Mouse (Mus musculus) B cell, adult 2 months (primary cell): ENCODE measurements around the gene Bcl2l15.
"Not testable (repeated sequence)": the region's sequence is repeated elsewhere in the genome, so short reads cannot be mapped to it uniquely, and the experiment has no call there.

ENCODE experiments used
- DNase-seq, 2 experiments: peaks; one replicate each; pipeline ENCODE4 v3.0.0; 2022

Gene Bcl2l15

DNA sequence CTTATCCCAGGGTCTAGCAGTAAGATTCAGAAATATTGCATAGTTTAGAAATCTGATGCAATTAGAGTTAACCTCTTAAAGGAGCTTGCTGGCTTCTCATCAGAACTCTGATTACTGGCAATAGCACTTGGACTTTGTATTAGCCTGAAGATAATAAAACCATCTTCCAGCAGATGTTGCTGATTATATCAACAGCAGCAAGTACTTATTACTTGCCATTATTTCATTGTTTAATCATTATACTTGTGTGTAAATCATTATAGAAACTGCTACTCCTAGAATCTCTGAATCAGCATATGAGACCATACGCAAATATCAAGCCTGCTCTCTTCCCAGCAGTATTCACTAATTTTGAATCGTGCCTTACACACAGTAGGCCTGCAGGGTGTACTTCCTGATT is 1.6 kb downstream of the Bcl2l15 start:
- no peak for DNase-seq

DNA sequence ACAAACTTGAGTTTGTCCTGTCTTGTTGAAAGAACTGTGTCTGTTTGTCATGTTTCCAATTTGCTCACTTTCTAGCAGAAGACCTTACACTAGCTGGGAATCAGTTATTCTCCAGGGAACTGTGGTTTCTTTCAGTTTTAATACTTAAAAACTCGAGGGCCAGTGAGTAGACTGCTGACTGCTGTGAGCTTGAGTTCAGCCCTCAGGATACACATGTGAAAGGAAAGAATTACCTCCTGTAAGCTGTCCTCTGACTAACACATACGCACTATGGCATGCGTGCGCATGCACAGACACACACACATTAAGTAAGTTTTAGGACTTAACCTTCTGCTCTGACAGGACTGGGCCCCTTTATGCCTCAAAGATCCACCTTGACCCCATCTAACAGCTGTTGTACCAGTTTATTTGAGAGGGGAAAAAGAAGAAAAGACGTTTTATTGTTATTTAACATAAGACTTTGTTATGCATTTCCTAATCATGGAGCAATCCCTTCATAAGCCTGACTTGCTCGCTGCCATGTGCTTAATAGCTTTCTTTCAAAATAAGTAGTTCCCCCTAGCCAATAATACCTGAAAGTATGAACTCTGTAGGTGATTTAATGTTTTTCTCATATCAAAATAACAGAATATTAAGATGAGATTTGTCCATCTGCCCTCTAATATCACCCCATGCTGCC is 3.0 kb downstream of the Bcl2l15 start:
- DNase-seq: no peak

DNA sequence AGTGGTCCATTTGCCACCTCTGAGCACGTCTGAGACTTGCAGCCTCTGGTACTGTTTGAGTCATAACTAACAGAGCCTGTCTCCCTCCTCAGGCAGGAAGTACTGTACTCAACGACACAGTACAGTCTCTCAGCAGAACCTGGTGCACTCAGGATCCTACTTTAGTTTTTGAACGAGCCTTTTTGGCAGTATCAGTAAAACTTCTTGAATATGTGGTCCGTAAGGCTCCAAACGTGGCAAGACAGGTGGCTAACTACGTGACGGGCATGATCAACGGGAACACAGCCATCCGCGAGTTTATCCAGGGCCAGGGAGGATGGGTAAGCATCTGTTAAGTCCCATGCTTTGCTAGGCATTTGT is 3.5 kb downstream of the Bcl2l15 start:
- no peak for DNase-seq

DNA sequence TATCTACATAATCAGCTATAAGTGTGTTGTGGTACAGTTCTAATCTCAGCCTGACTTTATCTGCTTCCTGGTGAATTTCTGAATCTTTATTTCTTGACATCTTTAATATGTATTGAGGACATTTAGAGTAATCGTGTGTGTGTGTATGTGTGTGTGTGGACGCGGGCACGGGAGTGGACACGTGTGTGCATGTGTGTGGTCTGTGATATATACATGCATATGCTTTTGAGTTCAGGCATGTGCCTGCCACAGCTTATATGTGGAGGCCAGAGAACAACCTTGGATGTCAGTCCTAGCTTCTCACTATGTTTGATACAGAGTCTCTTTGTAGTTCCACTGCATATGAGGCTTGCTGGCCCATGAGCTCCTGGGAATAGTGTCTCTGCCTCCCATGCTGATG is 4.1 kb downstream of the Bcl2l15 start:
- DNase-seq: no peak

DNA sequence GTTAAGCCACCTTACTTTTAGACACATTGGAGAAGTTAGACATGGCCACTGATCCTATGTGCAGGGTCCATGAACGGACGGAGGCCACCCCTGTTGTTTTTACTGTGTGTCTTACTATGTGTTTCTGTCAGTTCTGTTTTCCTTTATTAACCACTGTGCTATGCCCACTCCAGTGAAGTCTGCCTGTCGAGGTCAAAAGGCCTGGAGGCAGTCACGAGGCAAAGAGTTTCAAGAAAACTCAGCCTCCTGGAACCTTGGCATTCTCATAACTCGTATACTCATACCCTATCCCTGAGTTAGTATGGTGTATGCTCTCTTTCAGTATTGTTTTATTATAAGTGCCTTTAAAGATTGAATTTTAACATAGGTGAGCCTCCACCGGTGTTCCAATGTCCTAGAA is 7.3 kb downstream of the Bcl2l15 start:
- DNase-seq: no peak

DNA sequence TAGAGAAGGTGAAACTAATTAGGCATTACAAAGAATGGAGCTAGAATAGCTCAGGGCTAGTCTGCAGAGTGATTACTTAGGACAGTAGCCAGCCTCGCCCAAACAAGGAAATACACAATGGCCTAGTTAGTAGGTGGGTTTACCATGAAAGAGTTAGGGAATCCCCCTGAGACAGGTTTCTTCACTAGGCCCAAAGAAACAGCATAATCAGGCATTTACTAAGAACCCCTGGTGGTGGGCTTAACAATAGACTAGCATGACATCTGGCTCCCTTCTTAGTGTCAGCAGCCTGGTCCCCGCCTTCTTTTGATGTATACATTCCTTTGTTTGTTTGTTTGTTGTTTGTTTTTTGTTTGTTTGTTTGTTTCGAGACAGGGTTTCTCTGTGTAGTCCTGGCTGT is 7.8 kb downstream of the Bcl2l15 start:
- not testable (repeated sequence) for DNase-seq

DNA sequence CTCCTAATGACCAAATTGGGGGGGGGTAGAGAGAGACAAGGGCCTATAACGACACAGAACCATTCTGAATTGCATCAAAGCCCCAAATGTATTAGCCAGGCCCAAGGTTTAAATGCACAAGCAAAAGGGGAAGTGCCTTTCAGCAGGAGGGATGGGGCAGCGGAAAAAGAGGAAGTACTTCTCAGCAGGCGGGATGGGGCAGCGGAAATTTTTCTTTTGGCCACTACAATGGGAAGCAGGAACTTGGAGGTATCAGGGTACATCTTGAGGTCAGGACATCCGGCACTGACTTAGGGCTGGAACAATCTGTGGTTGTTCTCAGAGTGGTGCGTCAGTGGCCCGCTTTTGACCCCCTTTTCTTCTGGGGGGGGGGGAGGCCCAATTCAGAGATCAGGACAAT is 8.5 kb downstream of the Bcl2l15 start:
- peak; percentile 55 to 66 for DNase-seq

DNA sequence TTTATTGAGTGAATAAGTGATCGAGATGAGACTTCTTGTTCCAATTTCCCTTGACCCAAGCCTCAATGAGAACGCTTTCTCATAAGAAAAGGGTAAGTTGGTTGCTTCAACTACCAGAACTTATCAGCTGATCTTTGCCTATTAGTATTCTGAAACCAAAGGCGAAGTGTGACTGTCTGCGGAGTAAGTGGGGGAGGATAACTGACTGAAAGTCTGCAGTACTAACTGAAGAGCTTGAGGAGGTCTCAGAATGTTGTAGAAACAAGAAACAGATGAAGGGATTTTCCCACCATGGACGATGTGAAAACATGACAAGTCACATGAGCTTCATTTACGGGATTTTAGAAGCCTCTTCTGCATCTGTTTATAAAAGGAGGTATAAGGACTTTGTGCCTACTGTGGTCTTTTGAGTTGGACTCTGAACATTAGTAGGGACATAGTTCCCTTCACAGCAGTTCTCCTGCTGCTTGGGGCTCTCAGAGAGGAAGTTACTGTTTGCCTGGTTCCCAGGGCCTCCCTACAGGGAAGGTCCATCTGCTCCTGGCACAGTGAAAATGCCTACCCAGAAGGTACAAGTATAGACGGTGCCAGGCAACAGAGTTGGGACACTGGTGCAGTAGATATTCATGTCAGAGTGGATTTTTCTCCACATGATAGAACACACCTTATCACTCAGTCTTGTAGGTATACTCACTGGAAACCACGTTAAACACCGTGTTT is 18.4 kb downstream of the Bcl2l15 start:
- peak in 1 of 2 experiments; percentile 10 for DNase-seq

DNA sequence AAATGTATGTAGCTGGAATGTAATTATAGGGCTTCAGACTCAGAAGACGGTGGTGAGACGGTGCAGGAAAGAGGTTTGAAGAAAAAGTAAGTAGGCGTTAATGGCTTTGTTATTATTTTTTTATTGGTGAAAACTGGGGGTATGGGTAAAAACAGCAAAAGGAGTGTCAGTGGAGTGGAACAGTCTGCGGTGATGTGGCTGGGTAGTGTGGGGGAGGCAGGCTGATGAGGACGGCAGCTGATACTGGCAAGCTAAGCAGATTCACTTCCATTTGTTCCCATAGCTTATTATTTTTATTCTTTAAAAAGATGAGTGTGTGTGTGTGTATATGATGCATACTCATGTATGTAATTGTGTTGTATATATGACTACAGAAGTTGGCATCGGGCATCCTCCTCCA is 19.1 kb downstream of the Bcl2l15 start:
- DNase-seq: no peak

DNA sequence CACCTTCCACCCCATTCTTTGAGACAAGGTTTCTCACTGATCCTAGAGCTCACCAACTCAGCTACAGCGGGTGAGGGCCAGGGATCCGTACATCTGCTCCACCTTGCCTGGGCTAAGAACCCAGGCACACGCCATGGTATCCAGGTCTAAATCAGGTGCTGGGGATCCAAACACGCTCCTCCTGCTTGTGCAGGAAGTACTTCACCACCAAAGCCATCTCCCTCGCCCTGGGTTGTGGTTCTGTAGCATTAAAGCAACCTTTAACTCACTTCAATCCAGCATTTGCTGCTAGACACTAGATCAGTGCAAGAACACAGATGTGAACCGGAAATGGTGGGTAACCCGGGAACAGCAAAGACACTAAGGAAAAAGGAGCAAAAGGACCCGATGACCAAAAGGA is 19.5 kb downstream of the Bcl2l15 start:
- DNase-seq: no peak

DNA sequence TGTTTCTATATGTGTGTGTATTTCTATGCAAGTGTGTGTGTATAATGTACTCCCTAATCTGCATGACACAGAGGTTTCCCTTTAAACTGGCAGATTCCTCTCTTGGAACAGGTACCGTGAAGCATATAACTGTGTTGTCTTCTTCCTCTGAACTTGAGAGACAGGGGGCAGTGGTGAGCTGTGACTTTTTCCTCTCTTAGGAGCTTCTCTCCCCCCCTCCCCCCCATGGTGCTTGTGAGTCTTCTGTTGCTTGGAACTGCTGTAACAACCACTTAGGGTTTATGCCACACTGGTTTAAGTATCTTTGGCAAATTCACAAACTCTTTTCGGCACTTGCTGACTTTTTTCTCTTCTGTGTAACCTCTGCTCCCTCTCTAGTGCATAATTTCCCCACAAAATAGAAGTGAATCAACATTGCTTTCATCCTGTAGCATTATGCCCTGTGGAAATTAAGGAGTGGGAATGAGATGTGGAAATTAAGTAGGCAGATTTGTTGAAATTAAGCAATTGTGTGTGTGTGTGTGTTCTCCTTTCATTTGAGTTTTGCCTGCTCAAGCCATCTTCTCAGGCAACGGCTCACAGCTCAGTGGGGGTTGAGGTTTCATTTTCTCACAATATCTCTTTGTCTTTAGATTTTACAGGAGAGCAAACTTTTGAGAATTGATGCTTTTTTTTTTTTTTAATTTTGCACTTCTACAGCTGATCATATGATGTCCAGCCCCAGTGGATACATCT is 20.3 kb downstream of the Bcl2l15 start:
- peak; percentile 82 to 87 for DNase-seq

DNA sequence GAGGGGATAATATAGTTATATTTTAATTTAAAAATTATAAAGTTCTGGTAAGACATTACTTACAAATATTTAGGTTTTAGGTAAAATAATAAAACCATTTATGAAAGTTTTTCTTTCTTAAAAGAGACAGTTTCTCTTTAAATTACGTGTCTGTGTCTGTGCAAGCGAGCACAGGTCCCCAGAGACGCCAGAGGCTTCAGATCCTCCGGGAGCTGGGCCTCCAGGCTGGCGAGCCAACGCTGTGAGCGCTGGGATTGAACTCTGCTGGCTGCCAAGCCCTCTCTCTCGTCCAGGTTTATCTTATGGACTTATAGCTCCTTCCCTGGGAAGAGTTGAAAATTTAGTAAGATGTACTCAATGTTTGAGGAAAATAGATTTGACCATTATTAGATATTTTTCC is 21.4 kb downstream of the Bcl2l15 start:
- no peak for DNase-seq

DNA sequence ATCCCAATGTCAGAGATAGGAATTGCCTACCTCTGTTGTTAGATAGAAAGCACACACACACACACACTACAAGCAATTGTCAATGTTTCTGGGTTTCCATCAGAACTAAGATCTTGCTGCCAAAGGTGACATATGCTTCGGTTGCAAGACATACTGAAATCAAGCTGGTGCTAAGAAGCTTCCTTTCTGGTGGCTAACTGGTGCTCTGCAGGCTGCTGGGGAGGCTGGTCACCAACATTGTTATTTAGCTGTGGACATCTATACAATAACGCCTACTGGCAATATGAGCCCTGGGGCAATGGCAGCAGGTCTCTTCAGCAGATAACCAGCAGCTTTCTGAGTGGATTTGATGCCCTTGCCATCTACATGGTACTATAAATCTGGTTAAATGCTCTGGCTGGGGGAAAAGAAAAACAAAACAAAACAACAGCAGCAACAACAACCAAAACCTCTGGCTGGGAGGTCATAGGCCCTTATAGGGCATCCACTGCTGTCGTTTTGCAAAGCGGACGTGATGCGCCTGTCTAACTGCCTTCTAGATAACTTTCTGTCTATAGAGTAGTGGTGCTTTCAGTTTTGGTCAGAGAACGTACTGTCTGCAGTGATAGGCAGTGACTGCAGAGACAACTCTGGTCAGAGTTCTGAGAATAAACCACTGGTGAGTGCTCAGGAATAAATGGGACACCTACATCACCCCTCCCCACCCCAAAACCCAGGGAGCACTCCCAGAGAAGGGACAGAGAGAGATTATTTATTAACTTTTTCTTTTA is 24.8 kb downstream of the Bcl2l15 start:
- DNase-seq: peak in 1 of 2 experiments; percentile 30

DNA sequence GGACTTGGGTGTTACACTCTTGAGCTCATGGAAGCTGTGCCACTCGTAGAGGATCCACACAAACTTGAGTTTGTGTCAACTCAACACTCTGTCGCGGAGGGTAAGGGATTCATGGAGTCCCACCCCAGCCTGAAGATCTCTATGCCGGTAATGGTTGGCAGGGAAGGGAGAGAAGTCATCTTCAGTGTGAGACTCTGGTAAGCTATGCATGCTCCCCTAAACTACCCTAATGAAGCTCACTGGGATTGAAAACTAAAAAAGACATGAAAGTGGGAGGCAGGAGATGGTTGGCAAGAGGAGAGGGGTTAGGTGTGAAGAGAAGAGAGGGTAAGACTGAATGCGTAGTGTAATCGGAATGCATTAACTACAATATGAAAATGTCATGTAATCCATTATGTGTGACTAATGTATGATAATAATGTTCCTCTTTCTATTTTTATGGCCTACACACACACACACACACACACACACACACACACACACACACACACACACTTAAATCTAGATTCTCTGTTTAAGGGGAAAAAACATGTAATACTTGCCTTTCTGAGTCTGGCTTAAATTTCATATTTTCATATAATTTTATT is 25.7 kb downstream of the Bcl2l15 start:
- peak; percentile 42 to 50 for DNase-seq

DNA sequence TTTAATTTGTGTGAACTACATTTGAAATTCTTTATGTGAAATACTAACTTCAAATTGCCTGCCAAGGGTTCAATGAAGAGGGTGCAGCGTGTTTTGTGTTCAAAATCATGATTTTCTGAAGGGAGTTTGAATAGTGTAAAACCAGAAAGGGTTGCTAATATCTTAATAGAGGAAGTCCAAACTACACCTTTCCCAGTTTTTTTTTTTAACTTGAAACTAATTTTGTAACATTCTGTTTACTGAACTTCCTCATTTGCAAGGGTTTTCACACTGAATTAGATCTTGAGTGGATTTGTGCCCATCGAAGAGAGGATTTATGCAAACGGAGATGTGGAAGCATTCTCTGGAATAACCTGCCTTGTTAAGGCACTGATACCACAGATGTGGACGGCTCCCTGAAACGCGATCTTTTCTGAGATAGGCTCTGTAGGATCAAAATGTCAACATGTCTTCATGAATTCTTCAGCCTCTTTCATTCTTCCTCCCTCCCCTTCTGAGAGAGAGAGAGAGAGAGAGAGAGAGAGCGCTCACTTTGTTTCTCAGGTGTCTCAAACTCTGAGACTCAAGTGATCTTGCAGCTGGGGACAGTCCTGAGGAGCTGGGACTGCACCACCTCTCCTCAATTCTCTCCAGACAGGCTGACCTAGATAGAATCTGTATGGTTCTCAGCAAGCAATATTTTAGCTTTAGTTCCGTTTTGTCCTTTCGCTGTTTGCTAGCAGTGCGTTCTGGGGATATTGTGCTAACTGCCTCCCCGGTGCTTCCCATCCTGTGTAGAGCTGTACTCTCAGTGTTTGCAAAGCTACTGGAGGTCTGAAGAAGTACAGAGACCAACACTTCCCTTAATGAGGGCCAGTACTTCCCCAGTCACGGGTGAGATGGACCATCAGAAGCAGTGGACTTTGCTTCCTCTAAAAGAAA is 26.7 kb downstream of the Bcl2l15 start, which contains the start of gene Ptpn22:
Ptpn22 (plus strand) TSS at position 915 of the 921 bp plus-strand sequence.
- DNase-seq: peak; percentile 73

DNA sequence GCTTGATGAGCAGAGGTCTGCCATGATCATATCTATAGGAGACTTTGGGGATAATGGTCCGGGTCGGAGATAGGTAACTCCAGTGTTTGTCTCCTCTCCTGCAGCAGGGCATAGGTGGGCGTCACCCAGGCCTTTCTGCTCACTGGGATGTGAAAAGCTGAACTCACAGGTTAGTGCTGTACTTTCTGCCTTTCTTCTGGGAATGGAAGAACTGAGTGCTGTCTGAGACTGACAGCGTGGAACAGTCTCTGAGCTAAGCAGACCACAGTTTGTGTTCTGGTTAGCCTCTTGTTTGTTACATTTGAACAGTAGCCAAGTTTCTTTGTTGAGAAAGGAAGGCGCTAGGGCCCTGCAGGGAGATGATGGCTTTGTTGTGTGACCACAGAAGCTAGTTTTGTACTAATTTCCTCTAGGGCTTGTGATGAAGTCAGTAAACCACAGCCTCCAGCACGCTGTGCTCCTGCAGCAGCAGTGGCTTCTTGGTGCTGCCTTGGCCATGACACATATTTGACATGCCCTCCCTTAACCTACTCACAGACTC is 27.5 kb downstream of the Bcl2l15 start:
- DNase-seq: peak; percentile 75

DNA sequence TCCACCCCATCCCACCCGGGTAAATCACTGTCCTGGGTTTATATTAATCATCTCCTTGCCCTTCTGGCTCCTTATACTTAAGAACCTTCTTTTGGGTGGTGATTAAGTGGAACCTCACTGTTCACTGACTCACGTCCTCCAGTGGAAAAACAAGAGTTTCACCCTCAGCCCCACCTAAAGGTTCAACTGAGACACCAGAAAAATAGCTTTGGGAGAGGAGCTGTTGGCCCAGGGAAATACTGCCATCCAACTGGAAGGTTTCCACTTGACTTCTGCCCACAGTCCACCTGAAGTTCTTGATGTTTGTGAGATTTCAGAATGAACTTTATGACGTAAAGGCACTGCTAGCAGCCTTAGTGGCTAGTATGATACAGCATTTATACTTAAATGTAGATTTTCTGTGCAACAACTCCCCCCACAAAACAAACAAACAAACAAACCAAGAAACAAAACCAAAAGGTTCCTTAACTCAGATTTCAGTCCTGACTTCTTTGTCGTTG is 30.4 kb downstream of the Bcl2l15 start:
- no peak for DNase-seq

DNA sequence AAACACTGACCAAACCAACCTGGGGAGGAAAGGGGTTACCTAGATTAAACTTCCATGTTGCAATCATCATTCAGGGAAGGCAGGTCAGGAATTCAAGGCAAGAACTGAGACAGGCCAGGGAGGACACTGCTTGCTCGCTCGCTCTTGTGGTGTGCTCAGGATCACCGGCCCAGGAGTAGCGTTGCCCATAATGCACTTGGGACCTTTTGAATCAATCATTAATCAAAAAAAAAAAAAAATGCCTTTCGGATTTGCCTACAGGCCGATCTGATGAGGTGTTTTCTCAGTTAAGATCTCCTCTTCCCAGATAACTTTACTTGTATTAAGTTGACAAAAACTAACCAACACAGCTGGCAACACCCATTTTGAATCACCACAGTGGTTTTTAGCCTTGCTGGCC is 31.8 kb downstream of the Bcl2l15 start:
- DNase-seq: no peak

DNA sequence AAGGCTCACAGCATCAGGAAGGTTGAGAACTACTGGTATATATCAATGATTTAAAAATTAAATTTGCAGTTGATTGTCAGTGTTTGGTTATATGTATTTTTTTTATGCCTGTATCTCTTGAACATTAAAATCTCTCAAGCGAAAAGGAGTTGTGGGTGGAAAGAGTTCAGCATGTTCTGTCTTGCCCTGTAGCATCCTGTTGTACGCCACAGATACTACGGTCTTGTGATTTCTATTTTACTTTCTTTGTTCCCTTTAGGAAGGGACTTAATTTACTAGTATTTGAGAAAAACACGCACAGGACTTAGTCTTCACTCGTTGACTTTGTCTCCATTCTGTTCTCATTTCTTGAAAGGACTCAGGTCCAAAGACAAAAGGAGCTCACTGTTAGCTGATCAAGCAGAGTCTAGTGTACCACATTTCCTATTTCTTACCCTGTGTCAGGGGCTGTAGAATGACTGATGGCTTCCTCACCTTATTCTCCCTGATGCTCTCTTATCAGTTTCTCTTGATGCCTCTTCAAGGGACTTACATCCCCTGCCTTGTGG is 35.1 kb downstream of the Bcl2l15 start:
- peak; percentile 43 to 48 for DNase-seq

DNA sequence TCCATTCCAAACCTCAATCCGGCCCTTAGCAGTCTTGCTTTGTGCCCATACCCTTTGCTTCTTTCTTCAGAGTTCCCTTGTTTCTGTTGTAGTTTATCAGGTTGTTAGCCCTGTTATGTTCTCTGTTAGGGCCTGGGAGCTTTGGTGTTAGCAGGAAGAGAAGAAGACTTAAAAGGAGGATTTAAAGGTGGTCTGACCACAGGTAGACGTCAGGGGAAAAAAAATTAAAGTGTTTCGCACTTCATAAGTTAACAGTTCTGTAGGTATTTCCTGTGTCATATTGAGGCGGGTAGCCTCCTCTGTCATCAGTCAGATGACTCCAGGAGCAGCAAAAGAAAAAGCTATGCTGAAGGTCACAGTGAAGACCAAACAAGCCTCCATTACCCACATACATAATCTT is 35.6 kb downstream of the Bcl2l15 start:
- peak in 1 of 2 experiments; percentile 41 for DNase-seq

DNA sequence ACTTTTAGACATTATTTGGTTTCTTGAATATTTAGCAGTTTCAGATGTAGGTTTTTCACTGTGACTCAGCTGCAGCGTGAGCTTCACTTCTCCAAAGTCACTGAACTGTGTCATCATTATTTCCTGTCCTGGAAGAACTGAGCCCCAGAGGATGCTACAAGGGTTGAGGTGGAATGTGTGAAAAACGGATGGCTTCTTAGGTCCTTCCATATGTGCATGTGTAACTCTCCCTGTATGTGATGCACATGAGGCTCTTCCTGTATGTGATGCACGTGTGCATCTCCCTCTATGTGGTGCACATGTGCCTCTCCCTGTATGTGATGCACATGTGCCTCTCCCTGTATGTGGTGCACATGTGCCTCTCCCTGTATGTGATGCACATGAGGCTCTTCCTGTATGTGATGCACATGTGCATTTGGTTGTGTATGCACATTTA is 40.3 kb downstream of the Bcl2l15 start:
- peak; percentile 59 to 69 for DNase-seq
